Mouse (Mus musculus) liver (tissue): Measurements from ENCODE around the gene Ccdc155.
A peak's percentile ranks its signal among the peaks of the same experiment; 100 is the strongest.
"Not testable (repeated sequence)": the region's sequence is repeated elsewhere in the genome, so short reads cannot be mapped to it uniquely, and the experiment has no call there.

Experiments used
- DNase-seq: peaks from one replicate; pipeline ENCODE4 v3.0.0-alpha.2; 2020; ENCODE audit warnings: mixed read lengths

Ccdc155 gene

DNA sequence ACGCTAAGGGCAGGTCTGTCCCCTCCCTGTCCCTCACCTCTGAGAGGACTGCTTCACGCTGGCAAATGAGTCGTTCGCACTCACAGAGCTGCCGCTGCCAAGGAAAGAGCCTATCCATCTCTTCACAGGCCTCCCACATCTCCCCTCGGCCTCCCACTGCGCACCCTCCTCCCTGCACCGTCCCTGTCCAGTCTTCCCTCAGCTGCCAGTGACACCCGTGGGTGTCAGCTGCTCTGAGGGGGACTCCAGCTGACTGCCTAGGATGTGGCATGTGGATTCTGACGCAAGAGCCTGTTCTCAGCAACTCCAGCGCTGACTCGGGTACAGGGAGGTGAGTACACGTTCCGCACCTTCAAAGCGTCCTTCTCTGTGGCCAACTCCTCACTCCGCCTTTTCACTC is 15.1 kb downstream of the Ccdc155 start:
- DNase-seq = no peak

DNA sequence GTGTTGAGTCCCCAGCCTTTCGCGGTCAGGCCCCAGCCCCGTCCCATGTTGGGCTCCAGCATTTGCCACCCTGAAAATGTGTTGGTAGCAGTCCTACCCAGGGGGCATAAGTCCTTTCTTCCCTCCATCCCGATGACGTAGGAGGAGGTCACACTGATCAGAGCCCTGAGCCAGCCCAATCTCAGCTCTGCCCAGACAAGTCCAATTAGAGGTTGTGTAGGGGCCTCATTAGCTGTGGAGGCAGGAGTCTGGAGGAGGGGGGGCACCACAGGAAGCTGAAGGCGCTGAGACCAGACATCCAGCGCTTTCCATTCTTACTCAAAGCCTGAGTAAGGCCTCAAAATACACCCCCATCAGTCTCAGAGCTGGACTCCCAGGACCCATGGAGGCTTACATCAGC is 18.8 kb downstream of the Ccdc155 start:
- no peak for DNase-seq

DNA sequence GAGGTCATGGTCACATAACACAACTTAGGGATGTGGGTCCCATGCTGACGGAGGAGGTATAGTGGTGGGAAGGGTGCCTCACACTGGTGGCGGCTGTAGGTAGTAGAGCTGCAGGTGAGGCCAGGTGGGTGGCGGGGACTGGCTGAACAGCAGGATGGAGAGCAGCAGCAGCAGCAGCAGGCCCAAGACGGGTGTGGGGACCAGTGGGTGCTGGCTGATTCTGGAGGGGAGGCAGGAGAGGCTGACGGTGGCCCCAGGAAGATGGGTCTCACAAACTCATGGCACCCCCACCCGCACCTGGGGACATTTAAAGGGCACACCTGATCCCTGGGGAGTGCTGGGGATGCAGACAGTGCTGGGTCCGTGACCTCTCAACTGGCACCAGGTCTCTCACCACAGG is 21.0 kb downstream of the Ccdc155 start:
- no peak for DNase-seq

DNA sequence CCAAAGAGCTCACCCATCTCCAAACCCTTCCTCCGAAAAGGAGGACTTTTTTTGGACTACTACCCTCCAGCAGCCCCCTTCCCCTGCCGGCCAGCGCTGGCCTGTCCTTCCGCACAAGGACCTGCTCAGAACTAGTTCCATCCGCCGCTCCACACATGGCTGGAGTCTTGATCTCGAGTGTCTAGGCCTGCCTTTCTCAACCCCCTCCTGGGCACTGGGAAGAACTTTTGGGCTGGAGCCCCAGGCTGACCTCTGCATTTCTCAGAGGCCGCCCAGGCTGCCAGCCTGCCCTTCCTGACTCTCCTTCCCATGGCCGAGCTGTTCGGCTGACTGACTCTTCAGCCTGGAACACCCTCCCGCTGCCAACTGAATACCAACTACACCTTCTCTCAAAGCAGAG is 22.1 kb downstream of the Ccdc155 start:
- DNase-seq = no peak

GRCm38 (mm10) chr7:45182199-45182601 is 22.5 kb downstream of the Ccdc155 start:
- DNase-seq = peak; percentile 90

DNA sequence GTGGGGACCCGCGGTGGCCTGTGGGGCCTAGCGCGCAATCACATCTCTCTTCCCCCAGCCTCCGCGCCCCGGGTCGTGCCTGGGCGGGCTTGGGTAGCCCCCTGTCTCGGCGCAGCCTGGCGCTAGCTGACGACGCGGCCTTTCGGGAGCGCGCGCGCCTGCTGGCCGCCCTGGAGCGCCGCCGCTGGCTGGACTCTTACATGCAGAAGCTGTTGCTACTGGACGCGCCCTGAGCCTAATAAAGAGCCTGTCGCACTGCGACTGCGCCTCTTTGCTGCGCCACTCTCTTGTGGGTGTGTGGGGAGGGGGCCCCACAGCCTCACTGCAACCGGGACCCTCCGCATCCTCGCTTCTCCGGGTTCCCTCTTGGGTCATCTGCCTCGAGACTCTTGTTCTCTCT is 23.2 kb downstream of the Ccdc155 start:
- DNase-seq = peak; percentile 36

DNA sequence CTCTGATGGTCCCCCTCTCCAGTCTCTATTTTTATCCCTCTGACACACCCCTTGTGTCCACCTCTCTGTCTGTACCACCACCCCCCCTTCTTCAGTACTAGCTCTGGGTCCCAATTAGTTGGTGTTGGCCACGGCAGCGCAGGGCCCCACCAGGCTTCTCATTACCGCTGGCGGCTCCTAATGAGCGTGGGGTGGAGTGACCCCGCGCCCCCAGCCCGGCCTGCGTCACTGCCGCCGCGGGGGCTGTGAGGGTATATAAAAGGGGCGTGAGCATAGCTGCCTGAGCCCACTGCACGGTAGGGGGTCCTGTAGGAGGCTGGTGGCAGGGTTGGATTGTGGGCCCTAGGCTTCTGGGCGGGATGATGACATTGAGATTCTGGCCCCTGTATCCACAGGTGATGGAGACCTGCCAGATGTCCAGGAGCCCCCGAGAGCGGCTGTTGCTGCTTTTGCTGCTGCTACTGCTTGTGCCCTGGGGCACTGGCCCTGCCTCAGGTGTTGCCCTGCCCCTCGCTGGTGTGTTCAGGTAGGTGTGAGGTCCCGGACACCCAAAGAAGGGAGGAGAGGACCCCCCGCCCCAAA is 23.7 kb downstream of the Ccdc155 start, which contains the start of gene Pth2:
Pth2 (plus strand) TSS at position 100 of the 582 bp plus-strand sequence.
- no peak for DNase-seq

DNA sequence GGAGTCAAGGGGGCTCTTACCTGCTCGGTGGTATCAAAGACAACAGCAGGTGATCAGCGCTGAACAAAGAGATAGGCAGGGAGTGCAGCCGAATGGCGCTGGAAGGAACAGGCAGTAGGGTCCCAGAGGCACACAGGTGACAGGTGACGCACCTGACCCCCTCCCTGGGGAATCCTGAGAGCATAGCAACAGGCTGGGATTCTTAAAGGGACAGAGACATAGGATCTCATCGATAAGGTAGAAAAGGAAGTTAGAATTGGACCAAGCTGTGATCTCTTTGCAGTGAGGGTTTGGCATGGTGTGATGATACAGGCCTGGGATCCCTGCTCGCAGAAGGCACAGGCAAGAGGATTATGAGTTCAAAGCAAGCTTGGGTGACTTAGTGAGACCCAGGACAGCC is 25.2 kb downstream of the Ccdc155 start, which contains the start of gene Gfy:
Gfy (minus strand) TSS at position 101 of the 400 bp plus-strand sequence.
- no peak for DNase-seq

DNA sequence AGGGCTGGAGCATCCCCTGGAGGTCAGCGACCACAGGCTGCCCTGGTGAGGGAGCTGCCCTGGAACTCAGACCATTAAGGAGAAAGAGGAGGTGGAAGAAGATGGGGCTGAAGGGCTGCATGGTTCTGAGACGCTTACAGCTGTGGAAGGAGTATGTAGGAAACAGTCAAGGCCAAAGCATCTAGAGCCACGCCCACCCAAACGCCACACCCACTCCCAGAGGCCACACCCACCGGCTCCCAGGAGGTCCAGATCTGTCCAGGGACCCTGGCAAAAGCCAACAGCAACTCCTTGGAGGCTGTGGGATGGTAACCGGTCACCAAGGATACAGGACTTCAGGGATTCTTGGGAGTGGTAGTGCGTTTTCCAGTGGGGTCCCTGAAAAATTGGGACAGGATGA is 26.1 kb downstream of the Ccdc155 start:
- peak; percentile 38 for DNase-seq

DNA sequence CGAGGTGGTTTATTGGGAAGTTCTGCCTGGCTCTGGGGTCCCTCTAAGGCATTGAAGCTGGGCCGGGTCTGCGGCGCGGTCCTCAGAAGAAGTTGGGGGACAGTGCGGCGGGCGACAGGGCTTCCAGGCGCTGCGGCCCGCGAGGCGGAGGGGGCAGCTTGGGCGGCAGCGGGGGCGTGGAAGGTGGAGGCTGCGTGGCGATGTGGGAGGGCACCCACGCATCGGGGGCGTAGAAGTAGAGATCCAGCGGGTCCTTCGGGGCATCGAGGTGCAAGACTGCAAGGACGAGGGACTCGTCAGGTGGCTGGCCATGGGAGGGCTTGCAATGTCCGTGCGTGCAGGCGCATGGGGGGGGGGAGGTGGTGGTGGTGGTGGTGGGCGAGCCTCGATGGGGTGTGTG is 28.3 kb downstream of the Ccdc155 start:
- no peak for DNase-seq

- DNase-seq = no peak
Measured at GRCm38 (mm10) chr7:45175929-45176328, 28.8 kb downstream of the Ccdc155 start.

GRCm38 (mm10) chr7:45175398-45175797 is 29.3 kb downstream of the Ccdc155 start:
- DNase-seq = no peak

GRCm38 (mm10) chr7:45174567-45175280 is 30.0 kb downstream of the Ccdc155 start:
- no peak for DNase-seq

- DNase-seq = not testable (repeated sequence)
Measured at GRCm38 (mm10) chr7:45173772-45174171, 30.9 kb downstream of the Ccdc155 start.

DNA sequence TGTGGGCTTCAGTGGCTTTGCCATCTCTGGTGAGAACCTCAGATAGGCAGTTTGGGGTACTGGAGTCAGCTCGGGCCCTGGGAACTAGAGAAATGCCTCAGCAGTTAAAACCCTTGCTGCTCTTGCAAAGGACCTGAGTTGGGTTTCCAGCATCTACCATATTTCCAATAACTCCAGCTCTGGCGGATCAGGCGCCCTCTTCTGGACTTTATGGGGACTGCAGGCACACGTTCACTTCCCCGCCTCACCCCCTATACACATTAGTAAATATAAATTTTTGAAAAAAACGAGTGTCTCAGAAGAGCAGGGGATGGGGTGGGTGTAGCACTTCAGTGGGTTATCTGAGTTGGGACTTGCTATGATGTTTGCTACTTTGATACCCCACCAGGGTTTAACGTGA is 31.7 kb downstream of the Ccdc155 start:
- peak; percentile 34 for DNase-seq

- no peak for DNase-seq
Measured at GRCm38 (mm10) chr7:45169495-45169894, 35.2 kb downstream of the Ccdc155 start.

DNA sequence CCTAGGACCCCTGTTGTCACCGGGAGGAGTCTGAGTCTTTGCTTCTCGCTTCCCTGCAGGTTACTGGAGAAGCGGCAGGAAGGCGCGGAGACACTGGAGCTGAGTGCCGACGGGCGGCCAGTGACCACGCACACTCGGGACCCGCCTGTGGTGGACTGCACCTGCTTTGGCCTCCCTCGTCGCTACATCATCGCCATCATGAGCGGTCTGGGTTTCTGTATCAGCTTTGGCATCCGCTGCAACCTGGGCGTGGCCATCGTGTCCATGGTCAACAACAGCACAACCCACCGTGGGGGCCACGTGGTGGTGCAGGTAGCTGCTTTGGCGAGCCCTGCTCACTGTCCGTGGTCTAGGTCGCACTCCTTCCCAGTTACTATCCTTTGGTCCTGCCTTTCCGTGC is 36.0 kb downstream of the Ccdc155 start:
- DNase-seq = no peak

DNA sequence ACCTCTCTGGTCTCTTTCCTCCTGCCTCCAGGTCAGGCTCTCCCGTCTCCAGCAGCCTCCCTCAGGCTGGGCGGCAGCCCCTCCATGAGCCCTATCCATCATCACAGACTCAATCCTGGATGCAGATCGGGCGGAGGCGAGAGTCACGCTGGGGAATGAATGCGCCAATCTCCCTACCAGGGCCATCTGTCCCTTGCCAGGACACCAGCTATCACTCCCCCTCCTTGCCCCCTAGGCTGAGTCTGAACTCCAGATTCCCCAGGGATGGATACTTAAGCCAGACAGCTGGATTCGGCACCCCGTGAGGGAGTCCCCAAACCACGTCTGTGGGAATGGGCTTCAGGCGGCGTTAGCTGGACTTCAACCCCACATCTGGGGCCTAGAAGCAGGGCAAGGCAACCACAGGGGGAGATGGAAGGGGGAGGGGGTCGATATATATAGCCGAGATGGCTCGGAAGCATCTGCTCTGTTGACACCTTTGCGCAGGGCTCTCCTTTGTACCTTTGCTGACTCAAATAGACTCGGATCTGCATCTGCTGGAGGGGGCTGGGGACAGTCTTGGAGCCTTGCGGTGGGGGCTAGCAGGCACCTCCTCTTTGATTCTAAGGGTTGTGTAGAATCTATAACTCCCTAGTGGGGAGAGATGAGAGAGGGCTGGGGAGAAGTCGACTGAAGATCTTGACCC is 36.8 kb downstream of the Ccdc155 start:
- DNase-seq = no peak

GRCm38 (mm10) chr7:45166950-45167401 is 37.7 kb downstream of the Ccdc155 start:
- DNase-seq = no peak

- DNase-seq = no peak
Measured at GRCm38 (mm10) chr7:45165701-45166100, 39.0 kb downstream of the Ccdc155 start.

DNA sequence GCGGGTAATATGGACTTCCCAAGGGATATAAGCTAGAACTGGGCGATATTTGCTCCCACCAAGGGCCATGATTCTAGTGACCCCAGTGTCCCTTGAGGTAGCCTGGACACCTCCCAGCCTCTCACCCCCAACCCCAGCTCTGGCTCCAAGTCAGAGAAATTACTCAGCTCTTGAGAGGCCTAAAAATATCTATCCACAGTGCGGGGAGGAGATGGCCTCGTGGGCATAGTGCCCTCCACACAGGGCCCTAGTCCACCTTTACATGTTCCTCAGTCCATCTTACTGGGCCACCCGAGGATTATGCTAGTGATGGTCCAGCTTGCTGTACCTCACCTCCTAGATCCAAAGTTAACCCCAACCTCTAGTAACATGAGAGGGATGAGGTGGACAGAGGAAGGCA is 39.9 kb downstream of the Ccdc155 start:
- DNase-seq = no peak

DNA sequence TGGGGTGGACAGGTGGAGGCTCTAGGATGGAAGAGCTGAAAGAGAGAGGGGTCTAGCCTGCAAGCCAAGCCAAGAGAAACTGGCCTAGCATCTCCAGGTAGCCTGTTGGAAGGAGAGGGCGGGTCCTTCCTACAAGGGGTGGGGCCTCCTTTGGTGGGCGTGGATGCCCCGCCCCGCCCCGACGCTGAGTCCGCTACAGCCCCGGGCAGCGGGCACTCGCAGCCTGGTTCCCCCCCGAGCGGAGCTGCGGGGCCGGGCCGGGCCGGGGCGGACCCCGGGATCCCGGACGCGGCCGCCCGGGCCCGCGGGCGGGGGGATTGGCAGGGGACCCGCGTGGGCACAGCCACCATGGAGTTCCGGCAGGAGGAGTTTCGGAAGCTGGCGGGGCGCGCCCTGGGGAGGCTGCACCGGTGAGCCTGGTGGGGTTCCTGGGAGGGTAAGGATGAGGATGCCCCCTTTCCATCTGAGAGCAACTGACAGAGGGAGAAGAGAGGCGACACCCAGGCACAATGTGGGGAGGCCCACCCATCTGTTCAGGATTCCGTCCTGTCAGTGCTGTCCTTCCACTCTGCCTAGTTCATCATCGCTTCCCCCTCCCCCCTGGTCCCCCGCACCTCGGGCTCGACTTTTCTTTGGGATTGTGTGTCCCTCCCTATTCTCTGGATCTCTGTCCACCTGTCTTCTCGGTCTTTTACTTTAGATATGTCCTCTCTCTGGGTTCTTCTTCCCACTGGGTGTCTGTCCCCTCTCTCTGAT is 40.8 kb downstream of the Ccdc155 start, which contains the start of gene Slc17a7:
Slc17a7 (plus strand) TSS at position 215 of the 756 bp plus-strand sequence.
- DNase-seq = peak; percentile 62

GRCm38 (mm10) chr7:45162996-45163615 is 41.6 kb downstream of the Ccdc155 start:
- DNase-seq = no peak
